Mouse (Mus musculus) embryonic facial prominence, embryonic 14.5 days (tissue): ENCODE measurements around the gene Fkbp1a. TPM values are rescaled to one million over a fixed set of nuclear protein-coding genes. Genes with fewer than 3 reads are reported as not detected.

Experiments
- ATAC-seq: fragments of 200-750 bp; cut with Nextera tagmentation; 2 replicates; pipeline ENCODE4 v1.8.0; 2017; ENCODE audit warnings: low read depth, moderate number of reproducible peaks, moderate TSS enrichment
- DNase-seq: peaks from one replicate; pipeline ENCODE4 v3.0.0-alpha.2; 2015; ENCODE audit warnings: low spot score
- H3K27ac ChIP-seq: fragments of 300-500 bp; sonication (generic); replicated peaks from 2 replicates; pipeline ENCODE4 v1.5.1; 2014; ENCODE audit warnings: low read depth, mild to moderate bottlenecking, low read length, moderate library complexity
- H3K27me3 ChIP-seq: fragments of 300-500 bp; sonication (generic); replicated peaks from 2 replicates; pipeline ENCODE4 v1.6.1; 2014; ENCODE audit warnings: low read length; ENCODE audit not compliant: control insufficient read depth, insufficient read depth
- H3K36me3 ChIP-seq: fragments of 300-500 bp; sonication (generic); 2 replicates; pipeline ENCODE4 v1.6.1; 2014; ENCODE audit warnings: low read length, mixed read lengths; ENCODE audit not compliant: control insufficient read depth, insufficient read depth
- H3K4me1 ChIP-seq: fragments of 300-500 bp; sonication (generic); 2 replicates; pipeline ENCODE4 v1.6.1; 2014; ENCODE audit warnings: antibody characterized with exemption, low read length; ENCODE audit not compliant: control insufficient read depth, insufficient read depth
- H3K4me2 ChIP-seq: fragments of 300-500 bp; sonication (generic); 2 replicates; pipeline ENCODE4 v1.6.1; 2014; ENCODE audit warnings: low read depth, mild to moderate bottlenecking, low read length, moderate library complexity, mixed read lengths
- H3K4me3 ChIP-seq: fragments of 300-500 bp; sonication (generic); 2 replicates; pipeline ENCODE4 v1.5.1; 2014; ENCODE audit warnings: low read depth, mild to moderate bottlenecking, low read length
- H3K9ac ChIP-seq: fragments of 300-500 bp; sonication (generic); 2 replicates; pipeline ENCODE4 v1.6.1; 2014; ENCODE audit warnings: low read depth, mild to moderate bottlenecking, low read length, moderate library complexity, mixed read lengths
- H3K9me3 ChIP-seq: fragments of 300-500 bp; sonication (generic); 2 replicates; pipeline ENCODE4 v1.6.1; 2016; ENCODE audit warnings: low read length; ENCODE audit not compliant: control insufficient read depth
- whole genome bisulfite sequencing: fragments of 180-500 bp; shearing (Covaris S2); extraction: QIAGEN DNeasy Blood & Tissue Kit; methylation state at CpG from one replicate; pipeline ENCODE4 v1.1.7; 2014; 5-methylcytosine and 5-hydroxymethylcytosine counted together
- polyA plus RNA-seq: library from polyadenylated mRNA; unstranded; fragments of >200 nt; fragmentation: Nextera tagmentation; extraction: Ambion mirVana; gene quantifications from 2 replicates; pipeline ENCODE4 v1.2.1, GENCODE M21; 2014

The Fkbp1a gene
- polyA plus RNA-seq, 1 experiment from 2014 or later: 649 TPM

DNA sequence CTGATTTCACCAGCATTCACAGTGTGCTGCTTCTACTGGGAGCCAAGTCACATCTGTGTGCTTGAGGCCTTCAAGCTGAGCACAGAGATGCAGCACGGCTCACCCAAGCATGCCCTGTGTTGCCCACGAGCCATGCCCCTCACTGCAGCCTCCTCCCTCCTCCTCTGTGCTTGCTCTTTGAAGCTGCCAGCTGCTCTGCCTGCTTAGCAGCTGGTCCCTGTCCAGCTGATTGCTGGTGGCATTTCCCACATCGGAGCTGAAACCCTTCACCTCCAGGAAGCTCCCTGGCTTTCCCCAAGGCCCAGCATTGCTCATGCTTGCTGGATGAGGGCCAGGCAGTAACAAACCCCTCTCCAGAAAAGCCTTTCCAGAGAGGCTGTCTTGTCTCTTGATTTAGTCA lies 67.7 kb downstream of the Fkbp1a start:
- peak; percentile 58 for DNase-seq
- Histone ChIP-seq H3K9me3 (no peaks in the 10 kb centered on the region), H3K27me3 (no peaks in the 10 kb centered on the region), H3K36me3 (no peaks in the 10 kb centered on the region), H3K27ac (no peak overlapping the region), H3K9ac (no peak overlapping the region), H3K4me3 (no peak overlapping the region), H3K4me1 (no peaks in the 10 kb centered on the region), H3K4me2 (no peak overlapping the region)
- WGBS: 32% methylated on average over 3 of the region's 3 CpGs
- ATAC-seq: peak; percentile 48; the same call in 1 of the 2 replicates

Other genes starting within 250 kb of the Fkbp1a start
- gene 4921509C19Rik, start 66.3 kb upstream of the Fkbp1a start, polyA plus RNA-seq: not detected in 2 replicates
- 200 and 220 TPM in 2 replicates for gene Nsfl1c, start 48.3 kb upstream of the Fkbp1a start, polyA plus RNA-seq
- gene Sdcbp2, start 30.1 kb downstream of the Fkbp1a start, polyA plus RNA-seq: 1.5 and 1.6 TPM in 2 replicates
- gene Snph, start 90.1 kb downstream of the Fkbp1a start, polyA plus RNA-seq: 1.9 and 2.5 TPM in 2 replicates
- not detected in 2 replicates for gene Rad21l, start 126.0 kb downstream of the Fkbp1a start, polyA plus RNA-seq
- gene Tmem74b, start 159.5 kb downstream of the Fkbp1a start, polyA plus RNA-seq: 2.5 and 3.1 TPM in 2 replicates
- 38.9 and 48.4 TPM in 2 replicates for gene Psmf1, start 201.7 kb downstream of the Fkbp1a start, polyA plus RNA-seq